22 mouse cellular contexts compared by ENCODE assay signal in the genomic region with DNA sequence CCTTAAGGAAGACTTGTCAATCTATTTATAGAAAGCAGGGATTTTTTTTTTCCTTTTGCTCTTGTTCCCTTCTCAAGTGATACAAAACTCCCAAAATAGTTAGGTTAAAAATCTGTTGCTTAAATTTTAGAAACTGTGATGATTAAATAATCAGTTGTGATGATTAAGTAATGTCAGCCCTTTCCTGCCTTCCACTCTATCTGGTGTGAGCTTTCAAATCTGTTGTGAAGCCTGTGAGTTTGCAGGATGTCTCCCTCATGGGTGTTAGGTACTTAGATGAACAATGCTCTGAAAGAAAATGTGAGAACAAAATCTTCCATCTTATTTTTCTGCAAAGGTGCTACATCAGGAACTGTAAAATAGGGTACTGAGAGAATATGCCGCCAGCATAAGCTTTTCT.
"Had no signal": no experiment of that assay in that cellular context is flagged by ENCODE, and none has a peak within 500 bp of the region (broad histone marks: within the 10 kb centered on the region; RNA-seq: fewer than 3 reads in every experiment).

No protein-coding gene starts in this region.

- ATAC-seq: intestine, postnatal 0 days; liver, postnatal 0 days; lung, postnatal 0 days; midbrain, embryonic 13.5 days; midbrain, embryonic 16.5 days had no signal

- DNase-seq: kidney, adult 2 months; kidney, postnatal 36 days; layer of hippocampus, postnatal 36 days; liver, postnatal 0 days; lung, embryonic 14.5 days; retina, postnatal 1 day; right cerebral cortex, postnatal 4 days; thymus, postnatal 25 days had no signal

- H3K4me3 ChIP-seq: limb, embryonic 12.5 days; limb, embryonic 15.5 days; megakaryocyte, embryonic 14.5 days; midbrain, embryonic 10.5 days; midbrain, embryonic 13.5 days; myocyte; neural tube, embryonic 13.5 days had no signal

- H3K27ac ChIP-seq: kidney, postnatal 0 days; limb, embryonic 12.5 days; limb, embryonic 15.5 days; liver, embryonic 14.5 days; macrophage; midbrain, embryonic 10.5 days; midbrain, embryonic 13.5 days; neural tube, embryonic 13.5 days; stomach, postnatal 0 days had no signal
